Mouse (Mus musculus): ENCODE results near the gene Pnrc2. TPM values are rescaled to one million over a fixed set of nuclear protein-coding genes. Genes with fewer than 3 reads are reported as not detected.

Pnrc2 gene
- polyA plus RNA-seq, 1 experiment from 2014 or later, result 114 TPM

Other genes with a start within 250 kb of the Pnrc2 start
- gene Ifnlr1, start 187.6 kb downstream of the Pnrc2 start, polyA plus RNA-seq (2015; fragmentation: Nextera tagmentation; extraction: Ambion mirVana), result 0.36 and 0.68 TPM in 2 replicates
- not detected in 2 replicates for gene Il22ra1, start 145.7 kb downstream of the Pnrc2 start, polyA plus RNA-seq (2015; fragmentation: Nextera tagmentation; extraction: Ambion mirVana)
- 0.23 and 0.37 TPM in 2 replicates for gene Myom3, start 114.1 kb downstream of the Pnrc2 start, polyA plus RNA-seq (2015; fragmentation: Nextera tagmentation; extraction: Ambion mirVana)
- 130 and 140 TPM in 2 replicates for gene Srsf10, start 18.1 kb downstream of the Pnrc2 start, polyA plus RNA-seq (2015; fragmentation: Nextera tagmentation; extraction: Ambion mirVana)
- 0.29 and 0.36 TPM in 2 replicates for gene Cnr2, start 21.5 kb upstream of the Pnrc2 start, polyA plus RNA-seq (2015; fragmentation: Nextera tagmentation; extraction: Ambion mirVana)
- 46.0 and 47.9 TPM in 2 replicates for gene Fuca1, start 46.9 kb upstream of the Pnrc2 start, polyA plus RNA-seq (2015; fragmentation: Nextera tagmentation; extraction: Ambion mirVana)
- 73.0 and 81.6 TPM in 2 replicates for gene Hmgcl, start 72.6 kb upstream of the Pnrc2 start, polyA plus RNA-seq (2015; fragmentation: Nextera tagmentation; extraction: Ambion mirVana)
- 23.6 and 28.7 TPM in 2 replicates for gene Gale, start 89.9 kb upstream of the Pnrc2 start, polyA plus RNA-seq (2015; fragmentation: Nextera tagmentation; extraction: Ambion mirVana)
- 65.5 and 75.4 TPM in 2 replicates for gene Lypla2, start 98.8 kb upstream of the Pnrc2 start, polyA plus RNA-seq (2015; fragmentation: Nextera tagmentation; extraction: Ambion mirVana)
- gene Pithd1, start 113.4 kb upstream of the Pnrc2 start, polyA plus RNA-seq (2015; fragmentation: Nextera tagmentation; extraction: Ambion mirVana), result 39.2 and 42.0 TPM in 2 replicates
- gene Eloa, start 147.9 kb upstream of the Pnrc2 start, polyA plus RNA-seq (2015; fragmentation: Nextera tagmentation; extraction: Ambion mirVana), result 28.5 and 29.4 TPM in 2 replicates
- 270 and 324 TPM in 2 replicates for gene Rpl11, start 179.6 kb upstream of the Pnrc2 start, polyA plus RNA-seq (2015; fragmentation: Nextera tagmentation; extraction: Ambion mirVana)